Mouse (Mus musculus) liver, embryonic 16.5 days (tissue): ENCODE results near the gene Cul7. TPM values are rescaled to one million over a fixed set of nuclear protein-coding genes. Genes with fewer than 3 reads are reported as not detected.

ENCODE experiments used
- ATAC-seq: fragments of 200-750 bp; cut with Nextera tagmentation; 2 replicates; pipeline ENCODE4 v1.8.0; 2017; ENCODE audit warnings: low read depth, mild to moderate bottlenecking, moderate number of reproducible peaks, moderate library complexity
- H3K27ac ChIP-seq: fragments of 300-500 bp; sonication (generic); 2 replicates; pipeline ENCODE4 v1.5.1; 2014; ENCODE audit warnings: mild to moderate bottlenecking, low read length
- H3K27me3 ChIP-seq: fragments of 300-500 bp; sonication (generic); 2 replicates; pipeline ENCODE4 v1.6.1; 2014; ENCODE audit warnings: low read depth, low read length, mixed read lengths; ENCODE audit not compliant: control insufficient read depth, insufficient read depth
- H3K36me3 ChIP-seq: fragments of 300-500 bp; sonication (generic); 2 replicates; pipeline ENCODE4 v1.6.1; 2014; ENCODE audit warnings: mild to moderate bottlenecking; ENCODE audit not compliant: control insufficient read depth, insufficient read depth
- H3K4me1 ChIP-seq: fragments of 300-500 bp; sonication (generic); 2 replicates; pipeline ENCODE4 v1.6.1; 2014; ENCODE audit warnings: low read depth, low read length, mixed read lengths; ENCODE audit not compliant: control insufficient read depth
- H3K4me2 ChIP-seq: fragments of 300-500 bp; sonication (generic); 2 replicates; pipeline ENCODE4 v1.6.1; 2014; ENCODE audit warnings: low read depth, low read length, mixed read lengths
- H3K4me3 ChIP-seq: fragments of 300-500 bp; sonication (generic); 2 replicates; pipeline ENCODE4 v1.5.1; 2014; ENCODE audit warnings: low read depth, mild to moderate bottlenecking, low read length
- H3K9ac ChIP-seq: fragments of 300-500 bp; sonication (generic); 2 replicates; pipeline ENCODE4 v1.6.1; 2014; ENCODE audit warnings: low read depth, low read length
- H3K9me3 ChIP-seq: fragments of 300-500 bp; sonication (generic); replicated peaks from 2 replicates; pipeline ENCODE4 v1.6.1; 2016; ENCODE audit warnings: low read length; ENCODE audit not compliant: control insufficient read depth
- whole genome bisulfite sequencing: fragments of 180-500 bp; shearing (Covaris S2); extraction: QIAGEN DNeasy Blood & Tissue Kit; methylation state at CpG from one replicate; pipeline ENCODE4 v1.1.7; 2014; ENCODE audit not compliant: insufficient replicate concordance; 5-methylcytosine and 5-hydroxymethylcytosine counted together
- polyA plus RNA-seq: library from polyadenylated mRNA; unstranded; fragments of >200 nt; fragmentation: Nextera tagmentation; extraction: Ambion mirVana; gene quantifications from 2 replicates; pipeline ENCODE4 v1.2.1, GENCODE M21; 2015

The Cul7 gene
- polyA plus RNA-seq, 1 experiment from 2014 or later: 11.6 TPM

DNA sequence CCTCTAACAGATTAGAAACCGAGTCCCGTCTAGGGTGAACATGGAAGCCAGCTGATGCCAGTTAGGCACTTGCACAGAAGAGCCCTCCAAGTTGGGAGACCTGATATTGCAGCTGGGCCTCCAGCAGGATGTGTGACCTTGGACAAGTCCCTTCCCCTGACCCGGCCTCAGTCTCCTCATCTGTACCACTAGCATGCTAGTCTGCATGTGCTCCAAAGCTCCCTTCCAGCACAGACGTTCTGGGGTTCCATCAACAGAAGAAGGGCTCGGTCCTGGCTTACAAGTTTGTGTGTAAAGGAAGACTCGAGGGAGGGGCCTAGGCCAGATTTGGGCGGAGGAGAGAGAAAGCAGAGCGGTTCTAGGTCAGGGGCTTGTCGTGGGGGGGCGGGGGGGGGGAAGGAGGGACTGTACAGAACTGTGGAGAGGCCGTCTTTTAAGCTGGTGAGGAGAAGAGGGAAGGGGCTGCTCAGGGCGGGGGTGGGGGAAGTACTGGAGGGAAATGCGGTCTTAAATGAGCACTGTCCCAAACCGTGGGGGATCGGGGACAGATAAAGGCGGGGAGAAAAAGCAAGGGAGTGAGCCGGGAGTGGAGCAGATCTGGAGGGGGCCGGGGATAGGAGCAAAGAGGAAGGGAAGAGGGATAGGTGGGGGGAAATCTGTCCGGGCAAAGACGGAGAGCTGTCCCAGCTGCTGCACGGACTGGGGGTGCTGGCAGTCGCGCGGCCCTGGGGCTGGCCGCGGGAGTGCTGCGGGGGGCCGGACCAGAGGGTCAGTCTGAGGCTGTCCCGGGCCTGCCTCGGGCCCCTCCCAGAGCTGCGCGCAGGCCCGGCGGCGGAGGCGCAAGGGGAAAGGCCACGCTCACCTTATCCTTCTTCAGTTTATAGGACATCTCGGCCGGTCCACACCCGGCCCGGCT is 54.1 kb downstream of the Cul7 start:
- Histone ChIP-seq H3K27ac (peak overlapping the region; percentile 88), H3K4me2 (peak overlapping the region; percentile 88), H3K4me1 (peaks cover 35% of the 10 kb centered on the region), H3K9ac (peak overlapping the region; percentile 93), H3K36me3 (peaks cover 3% of the 10 kb centered on the region; the same call in 1 of the 2 replicates), H3K9me3 (no peaks in the 10 kb centered on the region), H3K27me3 (no peaks in the 10 kb centered on the region), H3K4me3 (peak overlapping the region; percentile 93)
- peak; percentile 59; the same call in 1 of the 2 replicates for ATAC-seq
- 2% methylated on average over 39 of the region's 41 CpGs for WGBS

DNA sequence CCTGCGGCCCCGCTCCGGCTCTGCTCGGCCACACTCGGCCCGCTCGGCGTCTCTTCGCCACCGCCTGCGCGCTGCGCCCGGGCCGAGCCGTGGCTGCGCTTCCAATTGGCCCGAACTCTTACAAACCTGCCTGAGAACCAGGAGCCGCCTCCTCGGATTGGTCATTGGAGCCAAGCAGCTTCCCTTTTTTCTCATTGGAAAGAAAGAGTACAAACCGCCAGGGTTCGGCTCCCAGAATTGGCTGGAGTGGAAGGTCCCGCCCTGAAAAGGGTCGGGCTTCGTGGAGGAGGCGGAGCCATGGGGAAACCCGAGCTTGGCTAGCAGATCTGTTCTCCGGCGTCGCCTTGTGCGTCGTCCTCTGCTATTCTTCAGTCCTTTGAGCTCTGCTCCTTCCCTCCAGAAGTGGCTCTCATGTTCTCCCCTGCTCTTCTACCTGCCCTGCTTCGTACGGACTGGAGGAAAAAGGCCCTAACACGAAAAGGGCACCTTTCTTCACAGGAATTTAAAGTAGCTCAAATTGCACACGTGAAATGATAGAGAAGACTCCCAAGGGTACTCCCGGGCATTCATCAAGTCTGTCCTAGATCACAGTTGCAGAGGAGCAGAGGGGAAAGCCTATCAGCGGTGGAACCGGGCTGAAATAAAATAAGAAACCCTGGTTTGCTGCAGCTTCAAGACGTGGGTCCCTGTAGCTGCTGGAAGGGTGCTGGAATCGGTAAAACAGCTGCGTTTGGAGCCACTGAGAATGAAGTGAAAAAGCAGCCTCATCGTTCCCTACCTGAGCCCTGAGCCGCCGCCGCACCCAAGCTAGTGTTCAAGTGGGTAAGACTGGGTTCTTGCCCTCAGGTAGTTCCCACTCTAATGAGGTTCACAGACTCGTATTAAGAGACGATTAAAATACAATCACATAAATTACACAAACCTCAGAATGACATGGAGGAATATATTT is 55.0 kb downstream of the Cul7 start, which contains the start of gene Ppp2r5d:
Gene Ppp2r5d (minus strand): TSS at position 225 of the 949 bp plus-strand sequence.
- Histone ChIP-seq H3K27ac (peak within 1 kb of the TSS; percentile 88), H3K4me3 (peak within 1 kb of the TSS; percentile 93), H3K9ac (peak within 1 kb of the TSS; percentile 93), H3K4me1 (peaks cover 31% of the 10 kb centered on the region), H3K4me2 (peak within 1 kb of the TSS; percentile 88), H3K36me3 (no peaks in the 10 kb centered on the region), H3K9me3 (no peaks in the 10 kb centered on the region), H3K27me3 (no peaks in the 10 kb centered on the region)
- peak; percentile 95 for ATAC-seq
- WGBS: 1% methylated on average over 48 of the region's 48 CpGs

DNA sequence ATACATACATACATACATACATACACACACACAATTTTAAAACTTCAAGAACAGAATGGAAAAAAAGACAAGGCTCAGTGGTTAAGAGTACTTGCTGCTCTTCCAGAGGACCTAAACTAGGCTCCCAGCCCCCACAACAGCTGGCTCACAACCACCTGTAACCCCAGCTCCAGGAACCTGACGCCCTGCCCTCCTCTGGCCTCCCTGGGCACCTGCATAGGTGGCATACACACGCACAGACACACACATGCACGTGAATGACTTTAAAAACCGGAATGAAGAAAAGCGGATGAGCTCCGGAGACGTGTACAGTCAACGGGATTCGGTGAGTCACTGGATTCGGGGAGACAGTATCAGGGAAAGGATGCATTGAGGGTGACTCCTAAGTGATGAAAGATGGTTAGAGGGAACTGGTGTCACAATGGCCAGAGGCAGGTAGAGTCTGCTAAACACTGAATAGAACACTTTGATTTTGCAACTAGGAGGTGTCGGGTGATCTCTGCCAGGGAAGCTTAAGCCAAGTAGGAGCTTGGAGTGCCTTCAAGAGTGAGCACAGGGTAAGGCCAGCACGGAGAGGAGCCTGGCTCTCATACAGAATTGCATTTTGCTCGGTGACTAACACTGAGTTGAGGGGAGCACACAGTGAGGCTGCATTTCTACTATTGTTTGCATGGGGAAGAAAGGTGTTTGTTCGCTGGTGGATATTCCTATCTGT is 56.4 kb downstream of the Cul7 start:
- WGBS: 83% methylated on average over 14 of the region's 14 CpGs

DNA sequence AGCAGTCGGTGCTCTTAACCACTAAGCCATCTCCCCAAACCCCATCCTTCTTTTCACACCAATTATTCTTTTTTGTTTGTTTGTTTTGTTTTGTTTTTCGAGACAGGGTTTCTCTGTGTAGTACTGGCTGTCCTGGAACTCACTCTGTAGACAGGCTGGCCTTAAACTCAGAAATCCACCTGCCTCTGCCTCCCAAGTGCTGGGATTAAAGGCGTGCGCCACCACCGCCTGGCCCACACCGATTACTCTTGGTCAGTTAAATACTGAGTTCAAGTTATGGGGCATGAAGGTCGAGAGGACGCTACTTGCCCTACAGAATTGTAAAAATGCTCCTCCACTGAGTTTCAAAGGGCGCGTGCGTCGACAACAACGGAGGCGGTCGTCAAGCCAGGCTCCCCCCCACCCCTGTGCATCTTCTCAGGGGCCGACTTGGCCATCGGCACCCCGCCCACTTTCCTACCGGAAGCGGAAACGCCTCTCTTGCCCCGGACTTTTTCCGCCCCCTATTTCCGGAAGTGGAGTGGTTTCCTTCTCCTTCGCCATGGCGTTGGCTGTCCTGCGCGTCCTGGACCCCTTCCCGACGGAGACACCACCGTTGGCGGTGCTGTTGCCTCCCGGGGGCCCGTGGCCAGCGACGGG is 60.9 kb downstream of the Cul7 start, which contains the start of gene Pex6:
Gene Pex6 (plus strand): TSS at position 505 of the 639 bp plus-strand sequence.
- peaks cover 13% of the 10 kb centered on the region for H3K36me3 ChIP-seq
- peak; percentile 86 for ATAC-seq
- peaks cover 16% of the 10 kb centered on the region for H3K4me1 ChIP-seq
- 7% methylated on average over 36 of the region's 36 CpGs for WGBS
- peak within 1 kb of the TSS; percentile 95 for H3K9ac ChIP-seq
- H3K27ac ChIP-seq: peak within 1 kb of the TSS; percentile 79
- H3K27me3 ChIP-seq: no peaks in the 10 kb centered on the region
- H3K4me2 ChIP-seq: peak within 1 kb of the TSS; percentile 73
- H3K9me3 ChIP-seq: no peaks in the 10 kb centered on the region
- H3K4me3 ChIP-seq: peak within 1 kb of the TSS; percentile 99

More for the DNA sequence above, 56.4 kb downstream of the Cul7 start:
- H3K27ac ChIP-seq: no peak overlapping the region
- no peaks in the 10 kb centered on the region for H3K9me3 ChIP-seq
- H3K36me3 ChIP-seq: no peaks in the 10 kb centered on the region
- no peak overlapping the region for H3K9ac ChIP-seq
- H3K27me3 ChIP-seq: no peaks in the 10 kb centered on the region
- no peak overlapping the region for H3K4me3 ChIP-seq
- H3K4me1 ChIP-seq: peaks cover 34% of the 10 kb centered on the region
- ATAC-seq: no peak
- H3K4me2 ChIP-seq: no peak overlapping the region

DNA sequence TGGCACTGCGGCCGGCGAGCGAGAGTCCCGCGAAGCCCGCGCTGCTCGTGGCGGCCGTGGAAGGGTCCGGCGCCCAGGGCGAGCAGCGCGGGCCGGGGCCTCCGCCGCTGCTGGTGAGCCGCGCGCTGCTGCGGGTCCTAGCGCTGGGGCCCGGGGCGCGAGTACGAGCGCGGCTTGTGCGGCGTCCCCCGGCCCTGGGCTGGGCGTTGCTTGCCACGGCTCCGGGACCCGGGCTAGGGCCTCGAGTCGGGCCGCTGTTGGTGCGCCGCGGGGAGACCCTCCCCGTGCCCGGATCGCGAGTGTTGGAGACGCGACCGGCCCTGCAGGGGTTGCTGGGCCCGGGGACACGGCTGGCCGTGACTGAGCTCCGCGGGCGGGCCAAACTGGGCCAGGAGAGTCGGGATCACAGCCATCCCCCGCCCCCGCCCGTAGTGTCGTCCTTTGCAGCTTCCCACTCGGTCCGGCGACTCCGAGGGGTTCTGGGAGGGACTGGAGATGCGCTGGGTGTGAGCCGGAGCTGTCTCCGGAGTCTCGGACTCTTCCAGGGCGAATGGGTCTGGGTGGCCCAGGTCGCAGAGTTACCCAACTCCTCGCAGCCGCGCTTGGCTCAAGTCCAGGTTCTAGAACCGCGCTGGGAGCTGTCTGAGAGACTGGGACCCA is 61.6 kb downstream of the Cul7 start:
- H3K9me3 ChIP-seq: no peaks in the 10 kb centered on the region
- ATAC-seq: peak; percentile 58
- H3K4me2 ChIP-seq: peak overlapping the region; percentile 73
- peaks cover 13% of the 10 kb centered on the region for H3K36me3 ChIP-seq
- peak overlapping the region; percentile 79 for H3K27ac ChIP-seq
- H3K4me3 ChIP-seq: peak overlapping the region; percentile 99
- H3K9ac ChIP-seq: peak overlapping the region; percentile 95
- peaks cover 16% of the 10 kb centered on the region for H3K4me1 ChIP-seq
- under 1% methylated on average over 76 of the region's 76 CpGs for WGBS
- no peaks in the 10 kb centered on the region for H3K27me3 ChIP-seq

DNA sequence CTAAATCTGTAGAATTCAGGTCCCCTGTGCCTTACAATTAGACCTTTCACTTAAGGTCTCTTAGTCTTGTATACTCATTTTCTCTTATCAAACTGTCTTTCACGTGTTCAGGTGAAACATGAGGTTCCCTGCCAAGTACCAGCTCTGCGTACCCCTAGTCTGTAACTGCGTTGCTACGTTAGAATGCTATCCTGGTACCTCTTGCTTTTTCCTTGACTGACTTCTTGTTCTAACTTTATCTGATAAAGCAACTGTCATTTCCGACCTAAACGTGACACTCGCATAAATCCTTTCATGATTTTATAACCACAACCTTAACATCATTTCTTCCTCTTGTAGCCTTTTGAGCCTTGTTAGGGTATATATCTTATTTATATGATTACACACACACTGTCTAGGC is 62.3 kb downstream of the Cul7 start:
- H3K4me1 ChIP-seq: peaks cover 16% of the 10 kb centered on the region
- H3K27me3 ChIP-seq: no peaks in the 10 kb centered on the region
- peak overlapping the region; percentile 73 for H3K4me2 ChIP-seq
- 10% methylated on average over 7 of the region's 7 CpGs for WGBS
- H3K36me3 ChIP-seq: peaks cover 13% of the 10 kb centered on the region
- H3K27ac ChIP-seq: no peak overlapping the region
- peak overlapping the region; percentile 95 for H3K9ac ChIP-seq
- ATAC-seq: no peak
- peak overlapping the region; percentile 99 for H3K4me3 ChIP-seq
- no peaks in the 10 kb centered on the region for H3K9me3 ChIP-seq

DNA sequence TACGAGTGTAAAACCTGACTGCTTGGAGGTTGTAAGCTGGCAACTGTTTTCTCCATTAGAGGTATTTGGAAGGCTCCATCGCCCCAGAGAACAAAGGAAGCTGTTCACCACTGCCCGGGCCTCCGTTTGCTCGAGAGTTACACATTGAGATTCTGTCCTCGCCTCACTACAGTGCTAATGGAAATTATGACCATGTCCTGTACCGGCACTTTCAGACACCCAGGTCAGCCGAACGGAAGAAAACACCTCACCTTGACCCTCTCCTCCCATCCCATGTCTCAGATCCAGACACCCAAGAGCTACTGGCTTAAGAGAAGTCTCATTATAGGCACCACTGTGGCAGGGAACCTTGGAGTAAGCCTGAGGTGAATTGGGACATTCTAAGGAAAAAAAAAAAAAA is 63.7 kb downstream of the Cul7 start:
- no peak for ATAC-seq
- no peak overlapping the region for H3K4me2 ChIP-seq
- no peak overlapping the region for H3K9ac ChIP-seq
- H3K4me3 ChIP-seq: no peak overlapping the region
- no peaks in the 10 kb centered on the region for H3K9me3 ChIP-seq
- peaks cover 16% of the 10 kb centered on the region for H3K4me1 ChIP-seq
- peaks cover 13% of the 10 kb centered on the region for H3K36me3 ChIP-seq
- no peak overlapping the region for H3K27ac ChIP-seq
- no peaks in the 10 kb centered on the region for H3K27me3 ChIP-seq
- WGBS: 83% methylated on average over 9 of the region's 9 CpGs
